Mouse (Mus musculus) megakaryocyte, embryonic 14.5 days (primary cell): ENCODE measurements around the gene Zfp316.

Experiments used
- FLI1 ChIP-seq: IDR thresholded peaks from 2 replicates; pipeline ENCODE4 v1.6.1; 2012; ENCODE audit warnings: low read length, inconsistent platforms, mixed read lengths
- GATA1 ChIP-seq: IDR thresholded peaks from 3 replicates; pipeline ENCODE4 v1.6.1; 2012; ENCODE audit warnings: mixed read lengths, low read length, inconsistent platforms, borderline replicate concordance

DNA sequence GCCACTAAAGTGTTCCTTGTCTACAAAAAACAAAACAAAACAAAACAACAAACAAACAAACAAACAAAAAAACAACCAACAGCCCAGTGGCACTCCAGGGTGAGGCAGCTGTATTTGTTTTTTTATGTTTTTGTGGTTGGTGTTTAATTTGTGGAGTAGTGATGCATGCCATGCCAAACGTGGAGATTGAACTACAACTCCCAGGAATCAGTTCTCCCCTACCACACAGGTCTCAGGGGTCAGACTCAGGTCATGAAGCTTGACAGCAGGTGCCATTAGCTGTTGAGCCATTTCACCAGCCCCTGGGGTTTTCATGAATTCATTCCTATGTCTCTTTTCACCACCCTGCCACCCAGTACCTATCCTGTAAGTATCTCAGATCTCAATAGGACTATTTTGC, 4.4 kb downstream of the Zfp316 start:
- TF ChIP-seq FLI1 (no peak), GATA1 (no peak)
